Mouse (Mus musculus): Measurements from ENCODE around the gene Tnfsf9.

Tnfsf9 gene

GRCm38 (mm10) chr17:57134693-57135092 is 29.6 kb downstream of the Tnfsf9 start:
- no peak for DNase-seq

GRCm38 (mm10) chr17:57135635-57136034 is 30.5 kb downstream of the Tnfsf9 start:
- no peak for DNase-seq

- DNase-seq: no peak
Observed at GRCm38 (mm10) chr17:57138676-57139075, 33.6 kb downstream of the Tnfsf9 start.

GRCm38 (mm10) chr17:57139708-57140107 is 34.6 kb downstream of the Tnfsf9 start:
- DNase-seq: no peak

GRCm38 (mm10) chr17:57143704-57144103 is 38.6 kb downstream of the Tnfsf9 start:
- no peak for DNase-seq

GRCm38 (mm10) chr17:57145115-57145514 is 40.0 kb downstream of the Tnfsf9 start:
- no peak for DNase-seq

- DNase-seq: no peak
Observed at GRCm38 (mm10) chr17:57148343-57148742, 43.2 kb downstream of the Tnfsf9 start.

GRCm38 (mm10) chr17:57148994-57149803 is 44.1 kb downstream of the Tnfsf9 start, which contains the start of gene Cd70:
Gene Cd70 (minus strand): TSS chr17:57149777.
- DNase-seq: peak; percentile 32 to 51

GRCm38 (mm10) chr17:57153006-57153405 is 47.9 kb downstream of the Tnfsf9 start:
- no peak for DNase-seq

GRCm38 (mm10) chr17:57153787-57154186 is 48.7 kb downstream of the Tnfsf9 start:
- no peak for DNase-seq
